Mouse (Mus musculus) olfactory bulb, adult 2 months (tissue): ENCODE results near the gene Abtb1.

ENCODE experiments used
- CTCF ChIP-seq: fragments of 200-500 bp; IDR thresholded peaks from 2 replicates; pipeline ENCODE4 v1.5.1; 2012; ENCODE audit warnings: low read depth, mild to moderate bottlenecking, low read length, moderate library complexity; ENCODE audit not compliant: insufficient read depth
- POLR2A ChIP-seq: fragments of 200-500 bp; IDR thresholded peaks from 2 replicates; pipeline ENCODE4 v1.6.1; 2012; ENCODE audit warnings: mild to moderate bottlenecking, low read depth, low read length, moderate library complexity; ENCODE audit not compliant: insufficient read depth

DNA sequence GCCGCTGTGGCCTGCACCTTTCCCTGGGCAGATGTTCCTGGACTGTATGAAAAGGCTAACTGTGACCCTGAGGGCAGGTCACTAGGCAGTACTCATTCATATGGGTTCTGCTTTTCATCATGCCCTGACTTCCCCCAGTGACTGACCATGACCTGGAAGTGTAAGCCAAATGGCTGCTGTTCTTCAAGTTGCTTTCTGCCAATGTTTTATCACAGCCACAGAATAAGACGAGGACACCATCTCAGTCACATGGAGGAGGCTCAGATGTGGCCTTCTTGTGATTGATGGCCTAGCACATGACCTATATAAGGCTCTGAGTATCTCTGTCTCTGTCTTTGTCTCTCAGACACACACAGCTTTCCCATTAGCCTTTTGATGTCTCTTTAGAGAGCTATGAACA lies 5.8 kb upstream of the Abtb1 start:
- TF ChIP-seq CTCF: no peak
- TF ChIP-seq POLR2A: no peak
